Mouse (Mus musculus) stomach, postnatal 0 days (tissue): ENCODE measurements around the gene Pogz.

Experiments
- CTCF ChIP-seq: IDR thresholded peaks from 2 replicates; pipeline ENCODE4 v1.5.1; 2016; ENCODE audit warnings: antibody characterized with exemption, low read depth, mild to moderate bottlenecking, moderate library complexity
- EP300 ChIP-seq: optimal IDR thresholded peaks from 2 replicates; pipeline ENCODE3; 2016; ENCODE audit warnings: antibody characterized with exemption

- no peak for TF ChIP-seq CTCF
- TF ChIP-seq EP300 = no peak
Observed at GRCm38 (mm10) chr3:94878618-94879017, 41.3 kb downstream of the Pogz start.
